Mouse (Mus musculus) heart, adult 9 months (tissue): ENCODE data around the gene Chdh.

Experiments
- DNase-seq, 2 experiments: peaks; one replicate each; pipeline ENCODE4 v3.0.0; 2022; ENCODE audit warnings: low spot score in 2 of 2

Chdh gene

GRCm38 (mm10) chr14:30011886-30012560, 3.2 kb downstream of the Chdh start:
- no peak for DNase-seq

GRCm38 (mm10) chr14:30014487-30014886, 5.7 kb downstream of the Chdh start:
- no peak for DNase-seq

GRCm38 (mm10) chr14:30015008-30015407, 6.2 kb downstream of the Chdh start:
- DNase-seq, result no peak

- no peak for DNase-seq
Observed at GRCm38 (mm10) chr14:30016666-30017065, 7.8 kb downstream of the Chdh start.

GRCm38 (mm10) chr14:30017794-30018462, 9.1 kb downstream of the Chdh start:
- DNase-seq, result no peak

GRCm38 (mm10) chr14:30018463-30018801, 9.6 kb downstream of the Chdh start:
- DNase-seq, result no peak

GRCm38 (mm10) chr14:30018846-30019245, 10.0 kb downstream of the Chdh start:
- no peak for DNase-seq

GRCm38 (mm10) chr14:30019375-30019774, 10.6 kb downstream of the Chdh start:
- DNase-seq, result no peak

GRCm38 (mm10) chr14:30019792-30020575, 11.2 kb downstream of the Chdh start:
- DNase-seq, result no peak

GRCm38 (mm10) chr14:30022471-30022870, 13.6 kb downstream of the Chdh start:
- no peak for DNase-seq

- no peak for DNase-seq
Observed at GRCm38 (mm10) chr14:30024387-30024786, 15.6 kb downstream of the Chdh start.

- DNase-seq, result no peak
Observed at GRCm38 (mm10) chr14:30027378-30027777, 18.6 kb downstream of the Chdh start.

GRCm38 (mm10) chr14:30033405-30033804, 24.6 kb downstream of the Chdh start:
- DNase-seq, result no peak

- DNase-seq, result no peak
Observed at GRCm38 (mm10) chr14:30038431-30038830, 29.6 kb downstream of the Chdh start.

- no peak for DNase-seq
Observed at GRCm38 (mm10) chr14:30039413-30039812, 30.6 kb downstream of the Chdh start.

- no peak for DNase-seq
Observed at GRCm38 (mm10) chr14:30041836-30042235, 33.0 kb downstream of the Chdh start.

- peak; percentile 18 to 21 for DNase-seq
Observed at GRCm38 (mm10) chr14:30043356-30043940, 34.6 kb downstream of the Chdh start.

GRCm38 (mm10) chr14:30045239-30045638, 36.4 kb downstream of the Chdh start:
- peak; percentile 70 to 82 for DNase-seq

GRCm38 (mm10) chr14:30045704-30046220, 36.9 kb downstream of the Chdh start:
- peak in 1 of 2 experiments; percentile 19 for DNase-seq

GRCm38 (mm10) chr14:30046976-30047375, 38.2 kb downstream of the Chdh start:
- DNase-seq, result no peak

- DNase-seq, result no peak
Observed at GRCm38 (mm10) chr14:30048049-30048448, 39.2 kb downstream of the Chdh start.

GRCm38 (mm10) chr14:30050280-30050679, 41.5 kb downstream of the Chdh start:
- DNase-seq, result no peak
